In the genomic region with DNA sequence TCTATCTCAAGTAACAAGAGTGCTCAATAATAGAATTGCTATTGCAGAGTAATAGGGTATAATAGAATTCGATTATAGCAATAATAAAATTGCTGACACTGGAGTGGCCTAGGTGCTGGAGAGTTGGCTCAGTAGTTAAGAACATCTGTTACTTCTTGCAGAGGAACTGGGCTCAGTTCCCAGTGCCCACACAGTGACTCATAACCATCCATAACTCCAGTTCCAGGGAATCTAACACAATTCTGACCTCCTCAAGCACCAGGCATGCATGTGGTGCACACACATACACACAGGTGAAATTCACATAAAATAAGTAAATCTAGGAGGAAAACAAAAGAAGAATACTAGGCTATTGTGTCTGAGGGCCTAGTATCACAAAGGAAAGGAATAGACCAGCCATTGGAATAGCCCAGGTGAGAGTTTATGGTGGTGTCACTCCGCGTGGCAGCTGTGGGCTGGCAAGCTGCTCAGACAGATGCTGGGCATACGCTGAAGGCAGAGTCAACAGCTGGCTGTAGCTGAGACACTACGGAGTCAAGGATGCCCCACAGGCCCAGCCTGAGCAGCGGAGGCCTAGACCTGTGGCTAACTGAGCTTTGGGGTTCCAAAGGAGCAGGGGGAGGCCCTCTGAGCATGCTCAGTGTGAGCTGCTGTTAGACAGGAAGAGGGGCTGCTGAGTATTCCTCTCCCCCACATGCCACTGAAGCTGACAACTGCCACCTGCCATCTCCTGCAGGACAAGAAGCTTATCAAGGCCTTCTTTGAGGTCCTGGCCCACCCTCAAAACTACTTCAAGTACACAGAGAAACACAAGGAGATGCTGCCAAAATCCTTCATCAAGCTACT, we compare ENCODE assay signal across 9 mouse cellular contexts. TPM values are rescaled to one million over a fixed set of nuclear protein-coding genes. Genes with fewer than 3 reads are reported as not detected.
DNase-seq lines count a peak whose midpoint lies in the region; ATAC-seq and TF ChIP-seq lines count a peak whose summit lies in the region.
"Had no signal": no experiment of that assay in that cellular context is flagged by ENCODE, and none has a peak within 500 bp of the region (broad histone marks: within the 10 kb centered on the region; RNA-seq: fewer than 3 reads in every experiment).

No protein-coding gene starts in this region.

- H3K36me3 ChIP-seq in kidney, adult 2 months (ENCODE audit: control insufficient read depth, insufficient read depth, low read length), result no peaks in the 10 kb centered on the region
- no peaks in the 10 kb centered on the region for H3K36me3 ChIP-seq in C2C12 (ENCODE audit: control insufficient read depth, insufficient read depth)
- H3K36me3 ChIP-seq: lung, embryonic 15.5 days had no signal

- H3K27ac ChIP-seq in kidney, adult 2 months (ENCODE audit: insufficient read depth, low read depth, low read length), result no peak overlapping the region
- H3K27ac ChIP-seq: lung, embryonic 15.5 days had no signal

- no peak overlapping the region for H3K4me3 ChIP-seq in kidney, adult 2 months (ENCODE audit: insufficient read depth, low read depth, low read length)
- no peak overlapping the region for H3K4me3 ChIP-seq in C2C12 (ENCODE audit: insufficient read depth, poor library complexity, severe bottlenecking)
- H3K4me3 ChIP-seq: lung, embryonic 15.5 days had no signal

- no peak for TF ChIP-seq POLR2A in kidney, adult 2 months (IDR thresholded peaks at IDR 0.05; ENCODE audit: low read depth, low read length)

- TF ChIP-seq CTCF in kidney, adult 2 months (conservative IDR thresholded peaks at IDR 0.05; ENCODE audit: insufficient read depth, insufficient read length, low read depth, low read length), result no peak
- TF ChIP-seq CTCF in C2C12 (IDR thresholded peaks at IDR 0.05; ENCODE audit: control insufficient read depth, insufficient read depth, insufficient read length), result no peak

- no peaks in the 10 kb centered on the region for H3K79me2 ChIP-seq in C2C12 (ENCODE audit: control insufficient read depth, insufficient read depth)

- no peaks in the 10 kb centered on the region for H3K27me3 ChIP-seq in kidney, adult 2 months (replicated peaks; ENCODE audit: control insufficient read depth, insufficient read depth, low read length)
- H3K27me3 ChIP-seq in C2C12 (ENCODE audit: control insufficient read depth, insufficient read depth, insufficient read length), result peaks cover 23% of the 10 kb centered on the region
- H3K27me3 ChIP-seq: lung, embryonic 15.5 days had no signal

- H3K79me3 ChIP-seq in C2C12 (ENCODE audit: low read depth), result no peaks in the 10 kb centered on the region

- WGBS in kidney, adult 2 months, result 80% methylated on average over 6 of the region's 6 CpGs
- WGBS in large intestine, adult 2 months, result 48% methylated on average over 6 of the region's 6 CpGs

- ATAC-seq in CD4-positive, CD25-positive, alpha-beta regulatory T cell, adult 4 months, result no peak

- H3ac ChIP-seq in C2C12 (ENCODE audit: control insufficient read depth, insufficient read length, low read depth), result no peak overlapping the region

- DNase-seq in kidney, postnatal 14 days, result peak; percentile 27
- no peak for DNase-seq in kidney, adult 2 months
- DNase-seq in 3134 (ENCODE audit: extremely low read depth, insufficient read length, low spot score), result peak; percentile 64
- DNase-seq in large intestine, adult 2 months (ENCODE audit: low read depth, low spot score), result peak; percentile 27
- DNase-seq in cerebellum, adult 8-10 months, result no peak
- DNase-seq: gastrocnemius, postnatal 10 days had no signal

- no peaks in the 10 kb centered on the region for H3K4me1 ChIP-seq in kidney, adult 2 months (ENCODE audit: control insufficient read depth, insufficient read depth, low read length)

TF ChIP-seq in C2C12, 6 proteins besides CTCF, POLR2A, EP300 and RAD21:
- TF ChIP-seq MYOD1 (IDR thresholded peaks at IDR 0.05; ENCODE audit: control insufficient read depth, insufficient read length, low read depth) (peak; percentile 50), MYOG (IDR thresholded peaks at IDR 0.05; ENCODE audit: control insufficient read depth, extremely low read depth, insufficient read length) (no peak), USF1 (IDR thresholded peaks at IDR 0.05; ENCODE audit: low read depth) (no peak), CEBPB (IDR thresholded peaks at IDR 0.05; ENCODE audit: low read depth) (peak; percentile 3), FOSL1 (IDR thresholded peaks at IDR 0.05; ENCODE audit: insufficient read depth, low read length, poor library complexity, severe bottlenecking) (peak; percentile 23), MAX (IDR thresholded peaks at IDR 0.05) (no peak)

RNA-seq across cellular contexts. Expression of gene Zfp523, which starts 6.2 kb away (rescaled TPM):
- polyA plus RNA-seq in kidney, adult 2 months (2012; rRNA removed), result 54.1 and 63.7 TPM in 2 replicates
- 21.0 TPM for polyA plus RNA-seq in C2C12 (2012; fragmentation: generic; extraction: Trizol)
- polyA plus RNA-seq in large intestine, adult 2 months (2012; rRNA removed), result 21.2 and 28.2 TPM in 2 replicates
- 1 to 10 TPM; 2.9 to 5.5 TPM for polyA plus RNA-seq in CD4-positive, CD25-positive, alpha-beta regulatory T cell, adult 4 months (2017; shearing (Covaris generic))

RNA-seq across cellular contexts. Expression of gene Scube3, which starts 28.7 kb away (rescaled TPM):
- polyA plus RNA-seq in kidney, adult 2 months (2012; rRNA removed), result 2.4 and 5.4 TPM in 2 replicates
- polyA plus RNA-seq in C2C12 (2012; fragmentation: generic; extraction: Trizol), result 0.09 TPM
- polyA plus RNA-seq in large intestine, adult 2 months (2012; rRNA removed), result 0.47 and 0.82 TPM in 2 replicates
- not detected for polyA plus RNA-seq in CD4-positive, CD25-positive, alpha-beta regulatory T cell, adult 4 months (2017; shearing (Covaris generic))

RNA-seq across cellular contexts. Expression of gene Def6, which starts 36.9 kb away (rescaled TPM):
- 4.7 and 7.5 TPM in 2 replicates for polyA plus RNA-seq in kidney, adult 2 months (2012; rRNA removed)
- 5.7 TPM for polyA plus RNA-seq in C2C12 (2012; fragmentation: generic; extraction: Trizol)
- 5.9 and 7.2 TPM in 2 replicates for polyA plus RNA-seq in large intestine, adult 2 months (2012; rRNA removed)
- polyA plus RNA-seq in CD4-positive, CD25-positive, alpha-beta regulatory T cell, adult 4 months (2017; shearing (Covaris generic)), result 10 to 100 TPM; 30.3 to 34.6 TPM

Comparison
In these comparisons a context has a peak if more than half of its experiments do, and no peak if none do; other contexts are left out.
1. DNase-seq: peak in kidney, postnatal 14 days (single experiment), 3134 (single experiment) and large intestine, adult 2 months (single experiment); none in kidney, adult 2 months (single experiment) and cerebellum, adult 8-10 months (single experiment).